8 mouse cellular contexts compared by ENCODE assay signal in the genomic region with DNA sequence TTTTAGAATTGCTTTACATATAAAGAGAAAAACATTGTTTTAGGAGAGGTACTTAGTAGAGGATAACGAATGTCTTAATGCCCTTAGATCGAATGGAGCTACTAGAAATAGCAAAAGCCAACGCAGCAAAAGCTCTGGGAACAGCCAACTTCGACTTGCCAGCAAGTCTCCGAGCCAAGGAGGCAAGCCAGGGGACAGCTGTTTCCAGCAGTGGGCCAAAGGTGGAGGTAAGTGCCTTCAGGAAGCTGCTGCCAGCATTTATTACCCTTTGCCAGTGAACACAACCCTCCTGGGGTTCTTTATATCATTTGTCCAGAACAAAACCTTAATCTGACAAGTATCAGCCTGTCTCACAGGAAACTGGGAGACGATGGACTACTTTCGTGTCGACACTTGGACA. TPM values are rescaled to one million over a fixed set of nuclear protein-coding genes. Genes with fewer than 3 reads are reported as not detected.
A peak's percentile ranks its signal among the peaks of the same experiment; 100 is the strongest.
DNase-seq lines count a peak whose midpoint lies in the region; ATAC-seq and TF ChIP-seq lines count a peak whose summit lies in the region.

No protein-coding gene starts in this region.

- DNase-seq in adrenal gland, postnatal 14 days = peak; percentile 68
- no peak for DNase-seq in adrenal gland, adult 8-10 months
- no peak for DNase-seq in urinary bladder, postnatal 14 days (ENCODE audit: low spot score)
- no peak for DNase-seq in thymus, postnatal 25 days

- no peak for ATAC-seq in heart, embryonic 16.5 days (replicated peaks; ENCODE audit: extremely low read depth, insufficient read depth, low FRiP score)
- no peak for ATAC-seq in limb, embryonic 12.5 days (ENCODE audit: insufficient number of reproducible peaks, insufficient read depth, low FRiP score, low TSS enrichment, low read depth)
- ATAC-seq in stomach, embryonic 16.5 days (ENCODE audit: insufficient read depth, low FRiP score) = no peak

- H3K27me3 ChIP-seq in heart, embryonic 16.5 days (ENCODE audit: control insufficient read depth, insufficient read depth, low read length) = no peaks in the 10 kb centered on the region
- no peaks in the 10 kb centered on the region for H3K27me3 ChIP-seq in limb, embryonic 12.5 days
- H3K27me3 ChIP-seq in stomach, embryonic 16.5 days (ENCODE audit: control insufficient read depth, insufficient read depth, low read length) = no peaks in the 10 kb centered on the region

- H3K9me3 ChIP-seq in heart, embryonic 16.5 days (replicated peaks; ENCODE audit: control insufficient read depth, low read length) = no peaks in the 10 kb centered on the region
- no peaks in the 10 kb centered on the region for H3K9me3 ChIP-seq in limb, embryonic 12.5 days
- no peaks in the 10 kb centered on the region for H3K9me3 ChIP-seq in stomach, embryonic 16.5 days (replicated peaks; ENCODE audit: control insufficient read depth, low read length)

- H3K4me3 ChIP-seq in bone marrow macrophage, adult 2 months (ENCODE audit: insufficient read depth, low read length) = peak overlapping the region; percentile 73
- peak overlapping the region; percentile 50 for H3K4me3 ChIP-seq in heart, embryonic 16.5 days (ENCODE audit: low read length)
- H3K4me3 ChIP-seq in limb, embryonic 12.5 days (replicated peaks) = peak overlapping the region; percentile 100
- H3K4me3 ChIP-seq in stomach, embryonic 16.5 days (replicated peaks; ENCODE audit: low read length) = peak overlapping the region; percentile 42

- H3K4me2 ChIP-seq in heart, embryonic 16.5 days (ENCODE audit: low read depth, low read length) = peak overlapping the region; percentile 88
- H3K4me2 ChIP-seq in limb, embryonic 12.5 days = peak overlapping the region; percentile 81
- H3K4me2 ChIP-seq in stomach, embryonic 16.5 days (ENCODE audit: low read depth, low read length) = peak overlapping the region; percentile 93

- peak overlapping the region; percentile 64 for H3K9ac ChIP-seq in heart, embryonic 16.5 days (ENCODE audit: low read length)
- no peak overlapping the region for H3K9ac ChIP-seq in limb, embryonic 12.5 days (replicated peaks)
- peak overlapping the region; percentile 59 for H3K9ac ChIP-seq in stomach, embryonic 16.5 days (ENCODE audit: low read length)

- 47% methylated on average over 8 of the region's 8 CpGs for WGBS in heart, embryonic 16.5 days
- WGBS in limb, embryonic 12.5 days = 80% methylated on average over 8 of the region's 8 CpGs
- 48% methylated on average over 8 of the region's 8 CpGs for whole genome bisulfite sequencing in stomach, embryonic 16.5 days

- no peak for TF ChIP-seq POLR2A in bone marrow macrophage, adult 2 months (IDR thresholded peaks at IDR 0.05; ENCODE audit: borderline replicate concordance, low read depth, low read length)

- H3K27ac ChIP-seq in bone marrow macrophage, adult 2 months (ENCODE audit: insufficient read depth, low read depth, low read length) = peak overlapping the region; percentile 32
- H3K27ac ChIP-seq in heart, embryonic 16.5 days (ENCODE audit: low read length) = no peak overlapping the region
- H3K27ac ChIP-seq in limb, embryonic 12.5 days = no peak overlapping the region
- H3K27ac ChIP-seq in stomach, embryonic 16.5 days (ENCODE audit: low read length) = no peak overlapping the region

- H3K36me3 ChIP-seq in heart, embryonic 16.5 days (ENCODE audit: control insufficient read depth, insufficient read depth) = peaks cover 30% of the 10 kb centered on the region
- peaks cover 35% of the 10 kb centered on the region for H3K36me3 ChIP-seq in limb, embryonic 12.5 days
- H3K36me3 ChIP-seq in stomach, embryonic 16.5 days (ENCODE audit: control insufficient read depth, insufficient read depth, low read length) = peaks cover 16% of the 10 kb centered on the region; the same call in 1 of the 2 replicates

- TF ChIP-seq CTCF in bone marrow macrophage, adult 2 months (IDR thresholded peaks at IDR 0.05; ENCODE audit: low read depth, low read length) = no peak

- peaks cover 26% of the 10 kb centered on the region for H3K4me1 ChIP-seq in bone marrow macrophage, adult 2 months (ENCODE audit: control insufficient read depth, insufficient read depth, low read length)
- peaks cover 20% of the 10 kb centered on the region for H3K4me1 ChIP-seq in heart, embryonic 16.5 days (ENCODE audit: control insufficient read depth, insufficient read depth, low read length)
- peaks cover 19% of the 10 kb centered on the region for H3K4me1 ChIP-seq in limb, embryonic 12.5 days (replicated peaks)
- H3K4me1 ChIP-seq in stomach, embryonic 16.5 days (ENCODE audit: control insufficient read depth, insufficient read depth, low read length) = peaks cover 20% of the 10 kb centered on the region

RNA-seq across cellular contexts. Expression of a gene that starts 1.8 kb away (rescaled TPM):
- total RNA-seq in adrenal gland, postnatal 14 days (2021) = 394 and 402 TPM in 2 replicates
- 100 to 1,000 TPM; 450 to 493 (median 461) TPM for total RNA-seq in adrenal gland, adult 8-10 months (2022)
- polyA plus RNA-seq in bone marrow macrophage, adult 2 months (2012; ENCODE audit: insufficient read depth, insufficient read length, missing spikeins) = 1,131 and 1,373 TPM in 2 replicates
- 399 and 472 TPM in 2 replicates for polyA plus RNA-seq in heart, embryonic 16.5 days (2015; fragmentation: Nextera tagmentation; extraction: Ambion mirVana)
- 510 and 528 TPM in 2 replicates for polyA plus RNA-seq in limb, embryonic 12.5 days (2016; fragmentation: Nextera tagmentation; extraction: Ambion mirVana)
- polyA plus RNA-seq in stomach, embryonic 16.5 days (2015; fragmentation: Nextera tagmentation; extraction: Ambion mirVana) = 511 and 534 TPM in 2 replicates

RNA-seq across cellular contexts. Expression of a gene that starts 5.5 kb away (rescaled TPM):
- total RNA-seq in adrenal gland, postnatal 14 days (2021) = 81.4 and 90.5 TPM in 2 replicates
- total RNA-seq in adrenal gland, adult 8-10 months (2022) = 100 to 1,000 TPM in 1 of 4 experiments, 10 to 100 TPM in 3; 80.6 to 102 (median 92.5) TPM
- polyA plus RNA-seq in bone marrow macrophage, adult 2 months (2012; ENCODE audit: insufficient read depth, insufficient read length, missing spikeins) = 97.3 and 97.6 TPM in 2 replicates
- polyA plus RNA-seq in heart, embryonic 16.5 days (2015; fragmentation: Nextera tagmentation; extraction: Ambion mirVana) = 49.1 and 78.9 TPM in 2 replicates
- 72.9 and 73.8 TPM in 2 replicates for polyA plus RNA-seq in limb, embryonic 12.5 days (2016; fragmentation: Nextera tagmentation; extraction: Ambion mirVana)
- 69.6 and 71.9 TPM in 2 replicates for polyA plus RNA-seq in stomach, embryonic 16.5 days (2015; fragmentation: Nextera tagmentation; extraction: Ambion mirVana)

RNA-seq across cellular contexts. Expression of a gene that starts 10.4 kb away (rescaled TPM):
- 215 and 225 TPM in 2 replicates for total RNA-seq in adrenal gland, postnatal 14 days (2021)
- total RNA-seq in adrenal gland, adult 8-10 months (2022) = 100 to 1,000 TPM; 200 to 410 (median 314) TPM
- polyA plus RNA-seq in bone marrow macrophage, adult 2 months (2012; ENCODE audit: insufficient read depth, insufficient read length, missing spikeins) = 392 and 428 TPM in 2 replicates
- polyA plus RNA-seq in heart, embryonic 16.5 days (2015; fragmentation: Nextera tagmentation; extraction: Ambion mirVana) = 143 and 150 TPM in 2 replicates
- polyA plus RNA-seq in limb, embryonic 12.5 days (2016; fragmentation: Nextera tagmentation; extraction: Ambion mirVana) = 156 and 159 TPM in 2 replicates
- 177 TPM in 2 replicates for polyA plus RNA-seq in stomach, embryonic 16.5 days (2015; fragmentation: Nextera tagmentation; extraction: Ambion mirVana)

Comparison
In these comparisons a context has a peak if more than half of its experiments do, and no peak if none do; other contexts are left out.
1. H3K4me3 ChIP-seq: peak in every context shown above with its lines; median percentile 100 in limb, embryonic 12.5 days; 73 in bone marrow macrophage, adult 2 months; 50 in heart, embryonic 16.5 days; 42 in stomach, embryonic 16.5 days.